20 mouse cellular contexts compared by ENCODE assay signal in genomic region chr9:67592726-67593125, GRCm38 (mm10). TPM values are rescaled to one million over a fixed set of nuclear protein-coding genes. Genes with fewer than 3 reads are reported as not detected.
DNase-seq lines count a peak whose midpoint lies in the region; ATAC-seq and TF ChIP-seq lines count a peak whose summit lies in the region.
"Had no signal": no experiment of that assay in that cellular context is flagged by ENCODE, and none has a peak within 500 bp of the region (broad histone marks: within the 10 kb centered on the region; RNA-seq: fewer than 3 reads in every experiment).

No protein-coding gene starts in this region.

- no peak for TF ChIP-seq POLR2A in heart, adult 2 months (IDR thresholded peaks at IDR 0.05; ENCODE audit: insufficient read depth, low read depth, low read length)

- H3K4me3 ChIP-seq in heart, adult 2 months = no peak overlapping the region
- H3K4me3 ChIP-seq in midbrain, embryonic 11.5 days (ENCODE audit: low read depth, low read length) = no peak overlapping the region
- H3K4me3 ChIP-seq in midbrain, embryonic 16.5 days (ENCODE audit: low read depth, low read length) = no peak overlapping the region

- H3K9me3 ChIP-seq in midbrain, embryonic 11.5 days (ENCODE audit: control insufficient read depth, low read length) = no peaks in the 10 kb centered on the region
- 0 out of 2 replicates have a peak, but pooled peaks cover 4% of the 10 kb centered on the region for H3K9me3 ChIP-seq in midbrain, embryonic 16.5 days (replicated peaks; ENCODE audit: control insufficient read depth, low read length, poor library complexity, severe bottlenecking)

- no peaks in the 10 kb centered on the region for H3K36me3 ChIP-seq in heart, adult 2 months (ENCODE audit: control insufficient read depth, insufficient read depth, low read length)
- no peaks in the 10 kb centered on the region for H3K36me3 ChIP-seq in midbrain, embryonic 11.5 days (ENCODE audit: control insufficient read depth, insufficient read depth, low read length)
- H3K36me3 ChIP-seq in midbrain, embryonic 16.5 days (ENCODE audit: control insufficient read depth, insufficient read depth, low read length) = no peaks in the 10 kb centered on the region
- H3K36me3 ChIP-seq: G1E had no signal

- no peaks in the 10 kb centered on the region for H3K27me3 ChIP-seq in heart, adult 2 months (ENCODE audit: control insufficient read depth, insufficient read depth, low read length)
- no peaks in the 10 kb centered on the region for H3K27me3 ChIP-seq in midbrain, embryonic 11.5 days (ENCODE audit: control insufficient read depth, insufficient read depth, low read length)
- H3K27me3 ChIP-seq in midbrain, embryonic 16.5 days (ENCODE audit: control insufficient read depth, insufficient read depth, low read depth, low read length) = no peaks in the 10 kb centered on the region
- H3K27me3 ChIP-seq: CH12.LX, Patski had no signal

- DNase-seq in heart, adult 11 months = peak; percentile 72
- DNase-seq in heart, adult 2 months = no peak
- DNase-seq in midbrain, embryonic 11.5 days (ENCODE audit: low spot score, missing footprints) = peak; percentile 79
- DNase-seq: adrenal gland, adult 2 months; adrenal gland, adult 8-10 months; adrenal gland, postnatal 10 days; adrenal gland, postnatal 14 days; adrenal gland, postnatal 25 days; adrenal gland, postnatal 36 days; B cell, adult 2 months; cerebellum, adult 11 months; cerebellum, adult 11-12 months; cerebellum, adult 18-20 months had no signal

- TF ChIP-seq CTCF in heart, adult 2 months (IDR thresholded peaks at IDR 0.05) = no peak

- 86% methylated on average over 5 of the region's 5 CpGs for WGBS in heart, adult 2 months
- WGBS in midbrain, embryonic 11.5 days = 91% methylated on average over 5 of the region's 5 CpGs
- 87% methylated on average over 5 of the region's 5 CpGs for WGBS in midbrain, embryonic 16.5 days

- no peak overlapping the region for H3K4me2 ChIP-seq in midbrain, embryonic 11.5 days
- H3K4me2 ChIP-seq in midbrain, embryonic 16.5 days (ENCODE audit: low read length) = no peak overlapping the region

- no peaks in the 10 kb centered on the region for H3K4me1 ChIP-seq in heart, adult 2 months (ENCODE audit: control insufficient read depth, insufficient read depth, low read length)
- H3K4me1 ChIP-seq in midbrain, embryonic 11.5 days (ENCODE audit: control insufficient read depth, insufficient read depth, low read length) = no peaks in the 10 kb centered on the region
- no peaks in the 10 kb centered on the region for H3K4me1 ChIP-seq in midbrain, embryonic 16.5 days (ENCODE audit: control insufficient read depth, insufficient read depth, low read length)

- H3K9ac ChIP-seq in heart, adult 2 months (ENCODE audit: low read depth, low read length) = no peak overlapping the region
- H3K9ac ChIP-seq in midbrain, embryonic 11.5 days (ENCODE audit: low read length) = no peak overlapping the region
- no peak overlapping the region for H3K9ac ChIP-seq in midbrain, embryonic 16.5 days (ENCODE audit: low read depth, low read length)

- no peak overlapping the region for H3K27ac ChIP-seq in heart, adult 2 months
- no peak overlapping the region for H3K27ac ChIP-seq in midbrain, embryonic 11.5 days (ENCODE audit: low read depth, low read length)
- H3K27ac ChIP-seq in midbrain, embryonic 16.5 days (ENCODE audit: low read length) = no peak overlapping the region

- no peak for TF ChIP-seq EP300 in heart, adult 2 months (IDR thresholded peaks at IDR 0.05; ENCODE audit: insufficient read depth, low read depth, low read length)

- no peaks in the 10 kb centered on the region for H3K79me2 ChIP-seq in heart, adult 2 months (replicated peaks; ENCODE audit: control insufficient read depth, insufficient read depth, low read length)

- ATAC-seq in midbrain, embryonic 11.5 days (ENCODE audit: low FRiP score) = no peak
- ATAC-seq in midbrain, embryonic 16.5 days = no peak
- ATAC-seq: activated CD4-positive, CD25-positive, alpha-beta regulatory T cell, adult 4 months; CD4-positive, CD25-positive, alpha-beta regulatory T cell, adult 4 months; Patski had no signal

- intact Hi-C loops in heart, adult 2 months (cut with DNase I) = no loop called here

RNA-seq across cellular contexts. Expression of gene Tln2, which starts 33.2 kb away (rescaled TPM):
- 10 to 100 TPM; 67.1 to 78.2 TPM for total RNA-seq in heart, adult 2 months (2021)
- polyA plus RNA-seq in heart, adult 2 months (2012; rRNA removed) = 20.1 and 29.3 TPM in 2 replicates
- 16.8 and 17.9 TPM in 2 replicates for polyA plus RNA-seq in midbrain, embryonic 11.5 days (2014; fragmentation: Nextera tagmentation; extraction: Ambion mirVana)
- 24.8 and 26.7 TPM in 2 replicates for polyA plus RNA-seq in midbrain, embryonic 16.5 days (2015; fragmentation: Nextera tagmentation; extraction: Ambion mirVana)
- total RNA-seq: MEL had no signal

Comparison
In these comparisons a context has a peak if more than half of its experiments do, and no peak if none do; other contexts are left out.
1. DNase-seq: peak in heart, adult 11 months (single experiment) and midbrain, embryonic 11.5 days (single experiment); none in heart, adult 2 months (0 of 2).